Mouse (Mus musculus) retina, adult 2 months (tissue): ENCODE measurements around the gene Spint1.

Source experiments
- DNase-seq: peaks from one replicate; pipeline ENCODE4 v3.0.0-alpha.2; 2012; ENCODE audit warnings: low read depth, low spot score

Gene Spint1

DNA sequence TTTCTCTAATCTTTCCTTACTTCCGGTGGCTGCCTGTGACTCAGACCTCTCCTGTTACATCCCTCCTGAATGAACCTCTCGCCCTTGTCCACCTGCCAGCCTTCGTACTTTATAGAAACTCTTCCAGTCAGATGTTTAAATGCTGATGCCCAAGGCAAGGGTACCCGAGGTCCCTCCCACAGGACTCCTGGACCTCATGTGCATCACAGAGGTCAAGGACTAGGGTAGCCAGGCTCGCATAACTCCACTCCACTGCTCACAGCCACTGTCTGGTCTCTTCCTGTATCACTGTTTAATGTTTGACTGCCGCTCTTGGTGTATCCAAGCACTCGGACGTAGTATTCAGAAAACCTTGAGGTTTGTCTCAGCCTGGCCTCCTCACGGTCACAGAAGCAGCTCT, 5.4 kb downstream of the Spint1 start:
- no peak for DNase-seq

DNA sequence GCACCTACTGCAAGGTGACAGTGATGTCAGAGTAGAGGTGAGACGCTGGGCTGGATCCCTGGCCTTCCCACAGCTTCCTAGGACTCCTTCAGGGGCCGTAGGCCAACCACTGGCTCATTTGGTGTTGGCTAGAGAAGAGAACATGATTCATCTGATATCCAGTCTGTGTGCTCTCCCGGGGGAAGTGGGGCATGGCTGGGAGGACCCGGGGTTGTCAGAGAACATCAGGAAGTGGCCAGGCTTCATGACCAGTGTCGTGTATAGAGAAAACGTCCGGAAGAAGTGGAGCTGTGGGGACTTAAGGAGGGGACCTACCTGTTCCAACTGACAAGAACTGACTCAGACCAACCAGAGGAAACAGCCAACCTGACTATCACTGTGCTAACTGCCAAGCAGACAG, 8.1 kb downstream of the Spint1 start:
- DNase-seq: no peak

DNA sequence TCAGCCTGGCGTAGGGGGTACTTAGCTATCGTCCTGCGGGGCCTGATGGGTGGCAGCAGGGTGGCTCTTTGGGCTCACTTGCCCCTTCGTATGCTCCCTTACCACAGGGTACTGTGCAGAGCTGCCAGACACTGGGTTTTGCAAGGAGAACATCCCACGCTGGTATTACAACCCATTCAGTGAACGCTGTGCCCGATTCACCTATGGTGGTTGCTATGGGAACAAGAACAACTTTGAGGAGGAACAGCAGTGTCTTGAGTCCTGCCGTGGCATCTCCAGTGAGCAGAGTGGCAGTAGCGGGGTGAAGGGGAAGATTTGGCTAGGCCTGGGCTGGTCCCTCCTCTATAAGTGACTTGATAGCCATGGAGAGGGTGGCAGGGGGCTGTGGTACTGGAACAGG, 10.7 kb downstream of the Spint1 start:
- DNase-seq: no peak

DNA sequence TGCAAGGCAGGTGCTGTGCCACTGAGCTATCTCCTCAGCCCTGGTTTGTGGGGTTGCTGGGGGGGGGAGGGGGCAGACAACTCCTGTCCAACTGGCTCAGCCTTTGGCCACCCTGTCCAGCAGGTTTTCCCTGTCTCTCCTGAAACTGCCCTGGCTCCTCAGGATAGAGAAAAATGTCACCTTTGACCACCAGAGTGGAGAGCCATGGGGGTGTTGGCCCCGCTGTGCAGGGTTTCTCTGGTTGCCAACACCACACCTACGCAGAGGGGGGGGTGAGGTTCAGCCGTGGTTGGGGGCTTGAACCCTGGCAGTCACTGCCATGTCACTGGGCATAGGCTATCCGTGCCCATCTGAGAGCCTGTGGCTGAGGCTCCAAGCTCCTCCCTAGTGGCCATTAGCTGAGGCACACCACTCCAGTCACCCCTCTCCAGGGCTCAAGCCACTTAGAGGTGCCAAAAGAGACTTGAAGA, 12.5 kb downstream of the Spint1 start:
- DNase-seq: no peak

DNA sequence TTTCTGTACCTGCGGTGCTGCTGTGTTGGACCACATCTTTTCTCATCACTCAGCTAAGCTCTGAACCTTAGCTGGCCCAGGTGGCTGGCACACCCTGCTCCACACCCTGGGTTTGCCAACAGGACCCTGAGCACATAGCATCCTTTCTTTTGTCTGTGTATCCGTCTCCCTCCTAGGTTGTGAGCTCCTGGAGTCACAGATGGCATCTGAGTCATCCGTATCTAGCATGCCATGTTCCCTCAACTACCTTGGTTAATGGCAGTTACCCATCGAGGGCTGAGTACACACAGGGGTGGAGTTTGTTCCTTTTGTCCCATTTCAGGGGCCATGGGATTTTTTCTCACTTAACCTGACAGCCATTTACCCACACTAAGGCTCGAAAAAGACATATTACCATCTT, 13.2 kb downstream of the Spint1 start:
- DNase-seq: no peak

DNA sequence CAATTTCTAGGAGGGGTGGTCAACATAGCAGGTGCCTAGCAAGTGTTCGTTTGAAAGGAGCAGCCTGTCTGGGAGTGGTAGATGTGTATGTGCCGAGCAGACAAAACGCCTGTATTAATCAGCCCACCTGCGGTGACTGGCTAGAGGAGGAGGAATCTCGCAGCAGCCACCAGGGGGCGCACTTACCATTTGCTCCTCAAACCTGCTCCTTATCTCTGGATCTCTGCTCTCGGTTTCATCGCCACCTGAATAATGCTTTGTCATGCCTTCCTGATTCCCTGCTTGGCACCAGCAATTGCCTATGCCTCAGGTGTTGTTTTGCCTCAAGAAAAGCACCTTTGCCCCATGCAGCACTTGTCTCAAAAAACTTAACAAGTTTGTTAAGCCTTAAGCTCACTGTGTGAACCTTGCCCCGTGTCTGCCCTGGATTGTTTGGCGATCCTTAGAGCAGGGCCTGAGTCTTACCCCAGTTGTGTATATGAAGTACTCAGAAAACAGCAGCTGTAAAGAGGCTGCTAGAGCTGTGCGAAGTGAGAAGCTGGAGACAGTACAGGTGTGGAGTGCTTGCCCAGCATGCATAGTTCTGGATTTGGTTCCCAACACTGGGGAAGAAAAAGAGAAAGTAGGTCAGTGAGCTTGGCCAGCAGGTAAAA, 13.8 kb downstream of the Spint1 start:
- DNase-seq: peak; percentile 55

DNA sequence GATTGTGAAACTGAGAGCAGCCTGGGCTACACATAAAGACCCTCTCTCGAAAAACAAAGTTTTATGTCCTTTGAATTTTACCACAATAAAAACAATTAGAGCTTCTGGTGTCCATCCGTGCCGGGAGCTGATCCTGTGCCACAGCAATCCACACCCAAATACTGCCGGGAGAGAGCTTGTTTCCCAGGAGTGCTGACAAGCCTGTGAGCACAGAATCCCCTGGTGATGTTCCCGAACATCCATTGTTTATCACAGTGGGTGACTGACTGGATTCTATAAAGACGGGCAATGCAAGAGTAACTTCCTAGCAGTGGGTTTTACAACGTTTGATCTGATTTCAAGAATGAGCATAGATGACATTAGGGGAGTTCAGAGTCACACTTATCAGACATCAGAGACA, 17.8 kb downstream of the Spint1 start:
- DNase-seq: no peak

DNA sequence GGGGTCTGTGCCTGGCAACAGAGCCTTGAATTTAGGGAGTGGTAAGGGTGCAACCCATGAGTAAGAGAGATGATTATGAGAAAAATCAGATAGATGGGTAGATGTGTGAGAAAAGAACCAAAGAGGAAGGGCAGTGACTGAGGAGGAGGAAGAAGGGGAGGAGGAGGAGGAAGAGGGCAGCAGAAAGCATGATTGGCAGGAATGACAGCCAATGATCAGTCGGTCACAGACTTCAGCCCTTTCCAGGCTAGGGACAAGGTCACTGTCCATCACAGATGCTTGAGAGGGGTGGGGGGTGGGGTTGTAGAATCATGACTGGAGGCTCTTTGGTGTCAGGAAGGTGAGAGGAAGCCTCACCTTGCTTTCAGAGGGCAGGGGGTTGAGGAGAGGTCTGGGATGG, 23.4 kb downstream of the Spint1 start:
- no peak for DNase-seq

DNA sequence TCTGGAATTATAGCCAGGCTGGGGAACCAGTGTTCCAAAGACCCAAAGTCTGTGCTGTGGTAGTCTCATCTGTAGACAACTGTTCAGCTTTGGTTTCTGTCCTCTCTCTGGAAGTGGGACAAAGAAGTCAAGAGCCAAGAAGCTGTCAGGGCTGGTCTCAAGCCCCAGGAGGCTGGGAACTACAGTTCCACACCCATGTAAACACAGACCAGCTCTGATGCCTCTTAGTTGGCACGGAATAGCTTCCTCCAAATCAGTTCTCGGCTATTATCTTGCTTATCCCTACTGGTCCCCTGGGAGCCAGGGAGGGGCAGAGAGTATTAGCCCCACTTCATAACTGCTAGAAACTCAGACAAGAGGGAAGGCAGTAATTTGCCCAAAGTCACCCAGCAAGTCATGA, 24.2 kb downstream of the Spint1 start:
- no peak for DNase-seq

DNA sequence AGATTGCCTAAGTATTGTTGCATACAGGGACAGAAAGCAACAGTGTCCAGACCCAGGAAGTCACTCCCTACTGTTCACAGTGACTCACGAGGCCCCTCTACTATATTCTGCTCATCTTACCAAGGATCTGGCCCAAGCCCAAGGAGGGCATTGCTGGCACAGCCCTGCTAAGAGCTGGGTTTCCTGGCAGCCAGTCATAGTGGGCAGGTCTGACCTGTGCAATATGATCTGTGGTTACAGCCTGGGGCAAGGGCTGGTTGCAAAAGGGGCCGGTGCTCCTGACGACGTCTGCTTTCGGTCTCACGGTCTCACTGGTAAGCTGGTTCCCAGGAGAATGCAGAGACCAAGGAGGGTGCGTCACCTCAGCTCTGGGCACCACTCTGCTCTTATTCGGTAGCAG, 25.8 kb downstream of the Spint1 start:
- DNase-seq: no peak

DNA sequence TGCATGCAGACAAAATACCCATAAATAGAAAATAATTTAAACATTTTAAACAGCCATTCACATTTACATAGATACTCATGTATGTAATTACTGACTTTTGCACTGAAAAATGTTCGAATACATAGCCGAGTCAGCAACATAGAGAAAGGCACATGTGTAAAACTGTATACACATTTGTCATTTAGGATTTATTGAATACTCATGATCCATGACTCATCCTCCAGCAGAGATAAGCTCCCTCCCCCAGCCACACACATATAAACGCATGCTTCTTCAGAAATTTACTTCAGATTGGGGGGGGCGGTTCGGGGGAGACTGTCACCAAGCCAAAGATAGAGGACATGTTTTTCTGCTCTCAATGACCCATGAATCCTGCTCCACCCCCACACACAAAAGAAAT, 26.7 kb downstream of the Spint1 start:
- no peak for DNase-seq

DNA sequence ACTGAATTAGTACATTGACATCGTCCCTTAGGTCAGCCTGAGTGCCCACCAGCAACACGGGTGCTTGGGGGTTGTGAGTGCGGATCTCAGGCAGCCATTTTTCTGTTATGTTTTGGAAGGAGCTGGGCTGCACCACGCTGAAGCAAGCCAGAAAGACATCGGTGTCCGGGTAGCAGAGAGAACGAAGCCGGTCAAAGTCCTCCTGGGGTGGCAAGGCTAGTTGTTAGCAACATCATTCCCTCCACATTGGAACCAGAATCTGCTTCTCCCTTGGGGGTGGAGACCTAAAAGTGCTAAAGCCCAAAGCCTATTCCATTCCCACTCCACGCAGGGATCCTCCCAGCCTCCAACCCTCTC, 33.1 kb downstream of the Spint1 start:
- no peak for DNase-seq

DNA sequence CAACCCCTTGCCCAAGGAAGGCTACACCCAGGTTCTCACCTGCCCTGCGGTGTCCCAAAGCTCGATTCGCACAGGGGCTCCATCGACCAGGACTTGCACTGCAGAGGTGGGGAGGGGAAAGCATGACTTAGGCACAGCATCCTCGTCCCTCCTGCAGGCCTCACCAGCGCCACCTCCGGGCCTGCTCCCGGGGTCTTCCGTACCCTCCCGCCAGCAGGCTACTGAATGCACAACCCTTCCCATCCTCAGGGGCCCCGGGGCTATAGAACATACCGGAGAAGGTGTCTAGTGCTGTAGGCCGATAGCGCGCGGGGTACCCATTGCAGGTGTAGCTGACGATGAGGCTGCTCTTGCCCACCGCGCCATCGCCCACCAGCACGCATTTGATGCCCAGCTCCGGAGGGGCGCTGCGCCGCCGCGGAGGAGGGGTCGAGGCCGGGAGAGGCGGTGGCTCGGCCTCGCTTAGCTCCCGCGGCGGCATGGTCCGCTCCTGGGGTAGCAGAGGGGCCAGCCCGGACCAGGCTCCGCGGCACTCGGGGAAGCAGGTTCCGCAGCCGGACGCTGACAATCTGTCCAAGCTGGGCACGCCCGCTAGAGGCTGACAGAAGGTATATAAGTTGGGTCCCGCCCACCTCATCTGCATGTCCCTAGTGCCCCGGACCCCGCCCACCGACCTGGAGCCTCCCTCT, 33.6 kb downstream of the Spint1 start, which contains the start of gene Rhov:
TSS of gene Rhov (minus strand) at position 630 of the 689 bp plus-strand sequence.
- peak; percentile 22 for DNase-seq

DNA sequence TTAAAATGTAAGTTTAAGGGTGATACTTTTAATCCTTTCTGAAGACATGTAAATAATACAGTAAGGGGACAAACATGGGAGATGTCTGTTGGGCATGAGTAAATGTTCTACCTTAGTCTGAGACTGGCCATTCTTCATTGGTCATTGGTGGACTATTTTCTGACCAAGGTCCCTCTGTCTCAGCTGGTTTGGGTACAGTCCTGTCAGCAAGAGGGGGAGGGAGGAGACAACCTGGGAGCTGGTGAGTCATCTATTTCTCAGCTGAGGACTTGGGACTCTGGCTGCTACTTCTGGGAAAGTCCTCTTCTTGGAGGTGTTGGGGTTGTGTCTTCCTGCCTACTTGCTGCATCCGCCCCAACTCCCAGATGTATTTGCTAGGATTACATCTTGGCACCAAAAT, 37.0 kb downstream of the Spint1 start:
- DNase-seq: no peak

DNA sequence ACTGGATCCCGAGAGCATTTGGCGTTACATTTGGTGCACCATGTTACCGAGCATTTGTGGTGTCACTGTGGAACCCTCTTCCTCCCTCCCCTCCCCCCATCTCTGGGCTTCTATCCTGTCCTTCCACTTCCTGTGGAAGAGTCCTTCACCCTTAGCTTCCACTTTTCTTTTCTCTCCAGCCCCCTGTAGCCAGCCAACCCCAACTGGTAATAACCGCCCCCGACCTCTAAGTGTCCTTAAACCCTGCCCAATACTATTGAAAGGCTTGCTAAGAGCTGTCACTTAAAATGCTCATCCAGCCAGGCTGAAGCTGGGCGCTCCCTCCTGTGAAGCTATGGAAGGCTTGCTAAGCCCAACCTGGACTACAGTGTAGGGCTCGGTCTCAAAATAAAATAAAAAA, 39.8 kb downstream of the Spint1 start:
- no peak for DNase-seq

DNA sequence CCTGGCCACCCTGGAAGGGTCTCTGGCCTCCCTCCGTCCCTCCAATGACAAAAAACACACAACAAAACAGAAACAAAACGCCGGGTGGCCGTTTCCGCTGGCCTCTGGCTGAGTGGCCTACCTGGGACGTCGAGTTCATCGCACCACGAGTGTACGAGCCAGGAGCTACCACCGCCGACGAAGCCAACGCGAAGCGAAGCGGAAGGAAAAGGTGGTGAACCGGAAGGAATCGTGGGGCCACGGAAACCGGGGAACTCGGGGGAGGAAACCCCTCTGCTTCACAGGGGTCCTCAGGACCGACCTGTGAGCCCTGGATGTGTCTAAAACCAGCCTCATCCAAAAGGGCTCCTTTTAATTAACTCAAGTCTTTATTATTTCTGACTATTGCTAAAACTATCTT, 40.6 kb downstream of the Spint1 start:
- no peak for DNase-seq

DNA sequence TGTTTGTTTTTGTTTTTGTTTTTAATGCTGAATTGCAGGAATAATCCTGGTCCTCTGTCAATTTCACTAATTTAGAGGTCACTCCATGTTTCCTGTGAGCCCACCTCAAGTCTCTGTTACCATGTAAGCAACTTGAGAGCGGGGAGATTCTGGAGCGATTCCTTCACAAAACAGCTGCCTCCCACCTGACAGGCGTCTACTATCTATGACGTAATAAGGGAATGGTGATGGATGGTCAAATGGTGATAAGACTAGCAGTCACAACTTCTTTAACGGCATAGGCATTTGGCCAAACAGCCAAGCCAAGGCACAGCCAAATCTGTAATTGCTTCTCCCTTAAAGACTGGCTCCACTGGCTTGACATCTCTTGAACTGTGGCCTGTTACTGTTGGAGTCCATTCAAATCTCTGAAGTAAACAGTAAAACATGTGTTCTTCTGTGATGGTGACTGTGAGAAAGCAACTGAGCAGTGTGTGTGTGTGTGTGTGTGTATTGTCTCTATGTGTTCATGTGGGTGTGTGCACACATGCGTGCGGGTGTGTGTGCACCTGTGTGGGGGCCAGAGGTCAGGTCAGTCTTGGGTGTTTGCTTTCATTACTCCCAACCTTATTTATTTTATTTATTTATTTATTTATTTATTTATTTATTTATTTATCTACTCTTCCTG, 44.9 kb downstream of the Spint1 start:
- no peak for DNase-seq

DNA sequence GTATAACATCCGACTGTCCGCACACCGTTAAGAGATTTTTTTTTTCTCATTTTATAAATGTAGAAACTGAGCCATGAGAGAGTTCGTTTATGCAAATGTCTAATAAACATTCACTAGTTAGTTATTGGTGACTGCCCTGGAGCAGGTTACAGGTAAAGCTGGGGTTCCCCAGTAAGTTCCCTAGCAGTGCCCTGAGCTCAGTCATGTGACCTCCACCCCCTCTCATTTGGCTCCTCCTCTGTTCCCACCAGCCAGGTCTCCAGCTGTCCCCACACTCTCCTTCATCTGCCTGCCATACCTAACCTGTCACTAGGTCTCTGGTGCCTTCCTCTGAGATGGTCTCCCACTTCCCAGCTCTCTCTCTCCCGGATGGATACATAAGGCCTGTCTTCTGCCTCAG, 50.2 kb downstream of the Spint1 start:
- no peak for DNase-seq

DNA sequence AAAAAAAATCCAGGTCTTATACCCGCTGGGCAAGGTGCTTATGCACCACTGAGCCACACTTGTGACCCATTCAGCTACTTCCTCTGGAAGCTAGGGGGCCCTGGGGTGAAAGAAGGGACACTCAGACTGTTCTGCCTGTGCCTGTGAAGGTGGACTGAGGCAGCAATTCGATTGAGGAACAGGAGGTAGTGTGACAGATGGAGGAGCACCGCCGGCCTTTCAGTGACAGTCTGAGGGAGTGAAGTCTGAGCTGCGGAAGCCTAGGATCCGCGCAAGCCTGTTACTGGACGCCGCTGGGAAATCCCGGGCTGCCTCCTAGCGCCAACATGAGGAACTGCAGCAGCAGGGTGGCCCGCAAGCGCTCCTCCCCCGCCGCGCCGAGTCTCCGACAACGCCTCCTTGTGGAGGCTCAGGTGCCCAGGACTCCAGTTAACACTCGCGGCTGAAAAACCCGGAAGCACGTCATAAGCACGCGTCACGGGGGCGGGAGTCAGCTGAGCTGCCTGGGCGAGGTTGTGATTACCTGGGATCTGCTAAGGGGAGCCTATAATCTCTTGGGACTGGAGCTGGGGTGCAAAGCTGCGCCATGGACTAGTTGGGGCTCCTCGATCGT, 51.2 kb downstream of the Spint1 start, which contains the start of gene Vps18:
TSS of gene Vps18 (plus strand) at position 471 of the 613 bp plus-strand sequence.
- peak; percentile 99 for DNase-seq

DNA sequence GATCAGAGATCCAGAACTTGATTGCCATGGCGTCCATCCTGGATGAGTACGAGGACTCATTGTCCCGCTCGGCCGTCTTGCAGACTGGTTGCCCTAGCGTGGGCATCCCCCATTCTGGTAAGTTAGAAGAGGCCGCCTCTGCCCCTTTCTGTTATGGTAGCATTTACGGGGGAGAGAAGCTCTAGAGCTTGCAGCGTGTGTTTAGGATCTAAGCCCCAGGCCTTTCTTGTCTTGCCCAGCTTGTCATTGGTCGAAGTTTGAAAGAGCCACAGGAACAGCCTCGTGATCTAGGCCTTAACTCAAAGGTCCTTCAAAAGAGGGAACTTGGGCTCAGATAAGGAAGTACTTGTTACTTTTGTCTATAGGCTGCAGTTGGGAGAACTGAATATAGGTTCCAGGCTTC, 51.9 kb downstream of the Spint1 start:
- DNase-seq: no peak

DNA sequence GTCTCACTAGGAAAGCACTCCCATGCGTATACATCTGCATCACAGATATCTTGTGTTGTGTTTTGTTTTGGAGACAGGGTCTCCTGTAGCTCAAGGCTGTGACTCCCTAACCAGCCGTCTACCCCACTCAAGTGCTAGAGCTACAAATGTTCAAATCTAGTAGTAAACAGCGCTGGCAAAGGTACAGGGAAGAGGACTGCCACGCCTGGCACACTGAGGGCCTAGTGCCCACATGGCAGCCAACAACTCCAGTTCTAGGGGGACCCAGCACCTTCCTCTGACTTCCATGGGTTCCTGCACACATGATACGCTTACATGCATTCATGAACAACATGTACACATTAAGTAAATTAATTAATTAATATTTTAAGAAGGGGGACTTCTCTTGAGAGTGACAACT, 55.1 kb downstream of the Spint1 start:
- no peak for DNase-seq

DNA sequence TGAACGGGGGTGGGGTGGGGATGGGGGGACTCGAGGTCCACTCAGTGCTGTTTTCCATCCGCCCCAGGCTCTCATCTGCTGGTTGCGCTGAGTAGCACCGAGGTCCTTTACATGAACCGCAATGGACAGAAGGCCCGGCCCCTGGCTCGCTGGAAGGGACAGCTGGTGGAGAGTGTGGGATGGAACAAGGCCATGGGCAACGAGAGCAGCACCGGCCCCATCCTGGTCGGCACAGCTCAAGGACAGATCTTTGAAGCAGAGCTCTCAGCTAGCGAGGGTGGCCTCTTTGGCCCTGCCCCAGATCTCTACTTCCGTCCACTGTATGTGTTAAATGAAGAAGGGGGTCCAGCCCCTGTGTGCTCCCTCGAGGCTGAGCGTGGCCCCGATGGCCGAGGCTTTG, 55.7 kb downstream of the Spint1 start:
- DNase-seq: no peak

DNA sequence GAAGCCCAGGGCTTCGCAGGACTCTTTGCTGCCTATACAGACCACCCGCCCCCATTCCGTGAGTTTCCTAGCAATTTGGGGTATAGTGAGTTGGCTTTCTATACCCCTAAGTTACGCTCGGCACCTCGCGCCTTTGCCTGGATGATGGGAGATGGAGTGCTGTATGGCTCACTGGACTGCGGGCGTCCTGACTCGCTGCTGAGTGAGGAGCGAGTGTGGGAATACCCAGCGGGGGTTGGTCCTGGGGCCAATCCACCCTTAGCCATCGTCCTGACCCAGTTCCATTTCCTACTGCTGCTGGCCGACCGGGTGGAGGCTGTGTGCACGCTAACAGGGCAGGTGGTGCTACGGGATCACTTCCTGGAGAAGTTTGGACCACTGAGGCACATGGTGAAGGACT, 56.1 kb downstream of the Spint1 start:
- no peak for DNase-seq
